Mouse (Mus musculus) bone marrow, adult 2 months (tissue): ENCODE data around the gene Pkp4.

Experiments used
- CTCF ChIP-seq: fragments of 200-500 bp; IDR thresholded peaks from 2 replicates; pipeline ENCODE4 v1.5.1; 2011; ENCODE audit warnings: low read length, control low read depth; ENCODE audit not compliant: control insufficient read depth, insufficient read depth
- POLR2A ChIP-seq: fragments of 200-500 bp; IDR thresholded peaks from 2 replicates; pipeline ENCODE4 v1.6.1; 2011; ENCODE audit warnings: low read depth, mild to moderate bottlenecking, control low read depth, low read length, borderline replicate concordance; ENCODE audit not compliant: control insufficient read depth

DNA sequence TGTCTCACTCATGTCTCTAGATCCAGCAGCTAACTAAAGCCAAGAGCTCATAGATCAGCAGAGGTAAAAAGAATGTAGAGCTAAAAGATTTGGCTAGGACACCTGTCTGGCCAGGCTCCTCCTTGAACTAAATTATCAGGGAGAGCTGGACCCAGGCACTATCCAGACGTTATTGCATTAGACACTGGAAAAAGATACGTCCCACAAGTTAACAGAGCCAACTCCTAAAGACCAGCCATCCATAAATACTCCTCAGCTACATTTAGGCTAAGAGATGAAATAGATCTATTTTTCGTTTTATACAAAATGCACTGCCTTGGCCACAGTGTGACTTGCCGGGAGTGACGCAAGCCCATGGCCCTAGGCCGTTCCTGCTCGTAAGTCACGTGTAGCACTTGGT is 146.7 kb downstream of the Pkp4 start:
- TF ChIP-seq CTCF (no peak), POLR2A (no peak)
